Mouse (Mus musculus) lung, embryonic 16.5 days (tissue): Measurements from ENCODE around the gene Fntb. TPM values are rescaled to one million over a fixed set of nuclear protein-coding genes. Genes with fewer than 3 reads are reported as not detected.

Experiments used
- ATAC-seq: fragments of 200-750 bp; cut with Nextera tagmentation; 2 replicates; pipeline ENCODE4 v1.8.0; 2017; ENCODE audit warnings: low read depth, mild to moderate bottlenecking, moderate library complexity
- H3K27ac ChIP-seq: fragments of 300-500 bp; sonication (generic); 2 replicates; pipeline ENCODE4 v1.5.1; 2014; ENCODE audit warnings: mild to moderate bottlenecking, control low read depth, low read length
- H3K27me3 ChIP-seq: fragments of 300-500 bp; sonication (generic); 2 replicates; pipeline ENCODE4 v1.6.1; 2014; ENCODE audit warnings: low read depth, low read length, mixed read lengths; ENCODE audit not compliant: control insufficient read depth, insufficient read depth
- H3K36me3 ChIP-seq: fragments of 300-500 bp; sonication (generic); 2 replicates; pipeline ENCODE4 v1.6.1; 2014; ENCODE audit warnings: low read length; ENCODE audit not compliant: control insufficient read depth, insufficient read depth
- H3K4me1 ChIP-seq: fragments of 300-500 bp; sonication (generic); replicated peaks from 2 replicates; pipeline ENCODE4 v1.6.1; 2014; ENCODE audit warnings: low read length, mixed read lengths; ENCODE audit not compliant: control insufficient read depth, insufficient read depth
- H3K4me2 ChIP-seq: fragments of 300-500 bp; sonication (generic); 2 replicates; pipeline ENCODE4 v1.6.1; 2014; ENCODE audit warnings: low read depth, low read length, control low read depth
- H3K4me3 ChIP-seq: fragments of 300-500 bp; sonication (generic); 2 replicates; pipeline ENCODE4 v1.5.1; 2014; ENCODE audit warnings: mild to moderate bottlenecking, low read length, control low read depth
- H3K9ac ChIP-seq: fragments of 300-500 bp; sonication (generic); 2 replicates; pipeline ENCODE4 v1.6.1; 2014; ENCODE audit warnings: low read length, control low read depth
- H3K9me3 ChIP-seq: fragments of 300-500 bp; sonication (generic); 2 replicates; pipeline ENCODE4 v1.6.1; 2016; ENCODE audit warnings: low read length; ENCODE audit not compliant: control insufficient read depth
- WGBS: fragments of 180-500 bp; shearing (Covaris S2); extraction: QIAGEN DNeasy Blood & Tissue Kit; methylation state at CpG from one replicate; pipeline ENCODE4 v1.1.7; 2014; 5-methylcytosine and 5-hydroxymethylcytosine counted together
- polyA plus RNA-seq: library from polyadenylated mRNA; unstranded; fragments of >200 nt; fragmentation: Nextera tagmentation; extraction: Ambion mirVana; gene quantifications from 2 replicates; pipeline ENCODE4 v1.2.1, GENCODE M21; 2015

The Fntb gene
- polyA plus RNA-seq, 1 experiment from 2014 or later: 39.0 TPM

DNA sequence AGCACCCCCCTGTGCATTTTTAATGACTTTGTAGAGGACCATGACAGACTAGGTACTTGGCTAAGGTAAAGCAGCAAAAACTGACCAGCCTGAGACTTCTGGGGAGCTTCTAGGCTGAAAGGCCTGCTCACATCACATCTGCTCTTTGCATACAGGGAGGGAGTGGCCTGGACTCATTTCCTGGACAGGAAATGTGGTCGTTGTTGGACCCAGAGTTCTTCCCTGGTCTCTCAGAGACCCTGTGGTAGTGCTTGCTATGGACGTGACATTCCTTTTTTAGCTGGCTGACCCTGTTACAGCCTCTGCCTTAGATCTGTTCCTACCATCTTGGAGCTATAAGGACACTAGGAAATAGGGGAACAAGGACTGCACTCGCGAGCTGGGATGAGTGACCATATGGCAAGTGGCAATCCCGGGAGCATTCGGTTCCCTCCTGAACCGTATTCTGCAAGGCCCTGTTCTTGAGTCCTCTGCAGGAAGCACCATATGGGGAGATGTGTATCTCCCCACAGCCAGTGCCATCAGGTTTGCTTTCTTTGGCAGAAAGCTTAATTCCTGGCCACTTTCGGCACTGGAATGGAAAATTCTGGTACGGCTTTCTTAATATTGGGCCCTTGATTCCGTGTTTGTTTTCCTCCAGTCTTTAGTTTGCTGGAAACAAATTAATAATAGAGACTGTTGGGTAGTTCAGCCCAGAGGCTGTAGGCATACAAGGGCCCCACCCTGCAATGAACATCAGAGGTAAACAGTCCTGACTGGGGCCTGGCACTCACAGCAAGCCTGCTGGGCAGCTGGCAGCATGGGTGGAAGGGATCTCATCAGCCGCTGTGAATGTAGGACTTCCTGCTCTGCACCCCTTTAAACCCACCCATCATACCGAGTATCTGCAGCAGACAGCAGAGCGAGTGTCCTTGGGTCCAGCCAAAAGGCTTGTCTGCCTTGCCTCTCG, 166.6 kb downstream of the Fntb start:
- no peak for ATAC-seq
- Histone ChIP-seq H3K9ac (no peak overlapping the region), H3K4me3 (no peak overlapping the region), H3K9me3 (no peaks in the 10 kb centered on the region), H3K4me1 (no peaks in the 10 kb centered on the region), H3K27me3 (no peaks in the 10 kb centered on the region), H3K27ac (peak overlapping the region; percentile 34), H3K36me3 (peaks cover 12% of the 10 kb centered on the region; the same call in 1 of the 2 replicates), H3K4me2 (no peak overlapping the region)
- WGBS: 70% methylated on average over 14 of the region's 14 CpGs

DNA sequence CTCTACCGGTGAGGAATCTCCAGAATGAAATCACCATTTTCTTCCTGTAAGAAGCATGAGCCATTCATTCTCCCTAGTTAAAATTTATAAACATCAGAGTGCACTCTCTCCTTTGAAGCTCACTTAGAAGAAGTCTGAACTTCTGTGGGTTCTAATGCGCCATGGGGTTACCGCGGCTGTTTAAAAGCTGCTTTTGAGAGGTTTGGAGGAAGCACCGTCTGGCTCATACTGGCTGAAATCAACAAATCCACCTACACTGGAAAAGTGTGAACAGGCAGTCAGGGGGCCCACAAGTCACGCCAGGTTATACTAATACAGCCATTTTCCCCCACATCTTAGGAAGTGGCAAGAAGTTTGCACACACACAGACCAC, 167.3 kb downstream of the Fntb start:
- H3K27ac ChIP-seq: no peak overlapping the region; the same call in 1 of the 2 replicates
- 59% methylated on average over 6 of the region's 6 CpGs for WGBS

DNA sequence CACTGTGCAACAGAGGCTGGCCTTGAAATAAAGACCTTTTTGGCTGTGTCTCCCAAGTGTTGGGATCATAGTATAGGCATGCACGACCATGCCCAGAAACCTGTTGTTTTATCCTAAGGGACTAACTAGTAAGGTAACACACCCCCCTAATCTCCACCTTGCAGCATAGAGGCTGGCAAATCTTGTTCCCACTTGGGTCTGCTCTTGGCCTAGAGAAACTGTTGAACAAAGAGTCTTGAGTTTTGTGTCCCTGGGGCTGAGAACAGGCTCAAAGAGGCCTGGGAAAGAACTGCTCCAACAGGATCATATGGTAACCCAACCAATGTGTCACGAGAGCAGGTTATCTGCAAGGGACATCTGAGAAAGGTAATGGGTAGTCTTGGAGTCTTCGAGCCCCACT, 169.0 kb downstream of the Fntb start:
- no peak overlapping the region for H3K4me3 ChIP-seq
- no peak overlapping the region for H3K9ac ChIP-seq
- no peak for ATAC-seq
- WGBS: 91% methylated on average over 3 of the region's 3 CpGs
- no peak overlapping the region for H3K27ac ChIP-seq
- no peaks in the 10 kb centered on the region for H3K9me3 ChIP-seq
- H3K4me1 ChIP-seq: no peaks in the 10 kb centered on the region
- no peak overlapping the region for H3K4me2 ChIP-seq
- peaks cover 25% of the 10 kb centered on the region for H3K36me3 ChIP-seq
- H3K27me3 ChIP-seq: no peaks in the 10 kb centered on the region

More for the DNA sequence above, 167.3 kb downstream of the Fntb start:
- no peak overlapping the region for H3K4me2 ChIP-seq
- H3K9ac ChIP-seq: no peak overlapping the region
- peaks cover 12% of the 10 kb centered on the region; the same call in 1 of the 2 replicates for H3K36me3 ChIP-seq
- no peaks in the 10 kb centered on the region for H3K4me1 ChIP-seq
- H3K27me3 ChIP-seq: no peaks in the 10 kb centered on the region
- no peaks in the 10 kb centered on the region for H3K9me3 ChIP-seq
- H3K4me3 ChIP-seq: no peak overlapping the region
- ATAC-seq: no peak

DNA sequence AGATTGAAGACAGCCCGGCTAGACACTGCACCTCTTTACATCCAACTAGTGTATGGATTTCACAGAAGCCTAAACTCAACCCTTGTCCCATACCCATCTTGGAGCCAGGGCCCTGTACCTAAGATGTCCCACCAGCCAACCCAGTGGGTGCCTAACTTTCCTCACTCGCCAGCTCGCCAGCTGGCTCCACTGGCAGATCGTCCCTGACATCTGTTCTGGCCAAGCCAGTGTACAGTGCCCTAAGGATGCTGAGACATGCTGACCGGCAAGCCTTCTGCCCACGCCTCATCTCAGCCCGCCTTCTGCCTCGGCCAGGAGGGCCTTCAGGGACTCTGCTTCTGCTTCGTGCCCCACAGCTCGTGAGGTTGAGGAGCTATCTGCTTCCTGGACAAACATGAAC, 170.8 kb downstream of the Fntb start:
- H3K4me3 ChIP-seq: no peak overlapping the region
- H3K4me1 ChIP-seq: no peaks in the 10 kb centered on the region
- no peaks in the 10 kb centered on the region for H3K27me3 ChIP-seq
- no peak overlapping the region for H3K9ac ChIP-seq
- H3K36me3 ChIP-seq: peaks cover 31% of the 10 kb centered on the region
- WGBS: 91% methylated on average over 10 of the region's 10 CpGs
- H3K9me3 ChIP-seq: no peaks in the 10 kb centered on the region
- ATAC-seq: no peak
- H3K27ac ChIP-seq: no peak overlapping the region
- no peak overlapping the region for H3K4me2 ChIP-seq

DNA sequence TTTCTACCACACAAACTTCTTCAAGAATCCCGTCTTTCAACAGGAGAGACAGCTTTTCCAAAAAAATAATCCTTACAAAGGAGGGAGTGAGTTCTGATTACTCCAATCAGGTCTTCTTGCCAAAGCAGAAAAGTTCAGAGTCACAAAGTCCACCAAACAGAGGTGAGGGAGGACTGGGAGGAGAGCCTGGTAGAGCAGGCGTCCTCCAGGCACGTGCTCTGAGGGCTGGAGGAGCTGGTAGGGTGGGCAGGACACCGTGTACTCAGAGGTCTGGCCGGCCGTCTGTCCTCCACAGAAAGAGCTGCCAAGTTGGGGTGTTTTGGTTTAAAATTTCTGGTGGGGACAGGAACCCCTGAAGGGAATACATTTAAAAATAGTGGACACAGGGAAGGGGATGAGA, 172.6 kb downstream of the Fntb start:
- Histone ChIP-seq H3K36me3 (peaks cover 36% of the 10 kb centered on the region), H3K4me3 (no peak overlapping the region), H3K4me2 (no peak overlapping the region), H3K9me3 (no peaks in the 10 kb centered on the region), H3K9ac (no peak overlapping the region), H3K27ac (no peak overlapping the region), H3K4me1 (no peaks in the 10 kb centered on the region), H3K27me3 (no peaks in the 10 kb centered on the region)
- WGBS: 91% methylated on average over 6 of the region's 6 CpGs
- no peak for ATAC-seq

- no peaks in the 10 kb centered on the region for H3K9me3 ChIP-seq
- no peak for ATAC-seq
- peaks cover 44% of the 10 kb centered on the region for H3K36me3 ChIP-seq
- no peak overlapping the region for H3K9ac ChIP-seq
- H3K27ac ChIP-seq: no peak overlapping the region
- no peaks in the 10 kb centered on the region for H3K4me1 ChIP-seq
- no peaks in the 10 kb centered on the region for H3K27me3 ChIP-seq
- 54% methylated on average over 2 of the region's 2 CpGs for WGBS
- no peak overlapping the region for H3K4me3 ChIP-seq
- no peak overlapping the region for H3K4me2 ChIP-seq
These were observed 176.1 kb downstream of the Fntb start for GRCm38 (mm10) chr12:76941524-76941923.

GRCm38 (mm10) chr12:76942476-76942875, 177.1 kb downstream of the Fntb start:
- H3K9ac ChIP-seq: no peak overlapping the region
- H3K27me3 ChIP-seq: no peaks in the 10 kb centered on the region
- H3K36me3 ChIP-seq: peaks cover 45% of the 10 kb centered on the region
- 87% methylated on average over 2 of the region's 2 CpGs for WGBS
- ATAC-seq: no peak
- H3K4me2 ChIP-seq: no peak overlapping the region
- H3K4me3 ChIP-seq: no peak overlapping the region
- no peaks in the 10 kb centered on the region for H3K9me3 ChIP-seq
- no peak overlapping the region for H3K27ac ChIP-seq
- H3K4me1 ChIP-seq: no peaks in the 10 kb centered on the region

- H3K4me2 ChIP-seq: no peak overlapping the region
- ATAC-seq: no peak
- WGBS: 82% methylated on average over 3 of the region's 3 CpGs
- H3K27me3 ChIP-seq: no peaks in the 10 kb centered on the region
- H3K27ac ChIP-seq: no peak overlapping the region
- H3K9ac ChIP-seq: no peak overlapping the region
- H3K9me3 ChIP-seq: no peaks in the 10 kb centered on the region
- H3K4me3 ChIP-seq: no peak overlapping the region
- peaks cover 47% of the 10 kb centered on the region for H3K36me3 ChIP-seq
- H3K4me1 ChIP-seq: no peaks in the 10 kb centered on the region
These were observed 177.7 kb downstream of the Fntb start for GRCm38 (mm10) chr12:76943046-76943445.

GRCm38 (mm10) chr12:76943466-76943865, 178.1 kb downstream of the Fntb start:
- Histone ChIP-seq H3K9me3 (no peaks in the 10 kb centered on the region), H3K36me3 (peaks cover 45% of the 10 kb centered on the region), H3K9ac (no peak overlapping the region), H3K27ac (no peak overlapping the region), H3K27me3 (no peaks in the 10 kb centered on the region), H3K4me2 (no peak overlapping the region), H3K4me1 (no peaks in the 10 kb centered on the region), H3K4me3 (no peak overlapping the region)
- no peak for ATAC-seq
- WGBS: 84% methylated on average over 6 of the region's 6 CpGs
